Mouse (Mus musculus) myocyte (in vitro differentiated cells): ENCODE measurements around the gene Garem2.

ENCODE experiments used
- MAX ChIP-seq: IDR thresholded peaks from one replicate; pipeline ENCODE4 v1.6.1; 2011; ENCODE audit warnings: low read depth, mild to moderate bottlenecking, control low read depth
- POLR2A ChIP-seq: IDR thresholded peaks from one replicate; pipeline ENCODE4 v1.6.1; 2011; ENCODE audit warnings: low read depth, mild to moderate bottlenecking, control low read depth, moderate library complexity; ENCODE audit not compliant: insufficient read length
- POLR2AphosphoS2 ChIP-seq: IDR thresholded peaks from one replicate; pipeline ENCODE4 v1.6.1; 2011; ENCODE audit warnings: low read depth, control low read depth; ENCODE audit not compliant: insufficient read length
- USF1 ChIP-seq: IDR thresholded peaks from one replicate; pipeline ENCODE4 v1.6.1; 2011; ENCODE audit warnings: low read depth, mild to moderate bottlenecking, control low read depth, moderate library complexity

DNA sequence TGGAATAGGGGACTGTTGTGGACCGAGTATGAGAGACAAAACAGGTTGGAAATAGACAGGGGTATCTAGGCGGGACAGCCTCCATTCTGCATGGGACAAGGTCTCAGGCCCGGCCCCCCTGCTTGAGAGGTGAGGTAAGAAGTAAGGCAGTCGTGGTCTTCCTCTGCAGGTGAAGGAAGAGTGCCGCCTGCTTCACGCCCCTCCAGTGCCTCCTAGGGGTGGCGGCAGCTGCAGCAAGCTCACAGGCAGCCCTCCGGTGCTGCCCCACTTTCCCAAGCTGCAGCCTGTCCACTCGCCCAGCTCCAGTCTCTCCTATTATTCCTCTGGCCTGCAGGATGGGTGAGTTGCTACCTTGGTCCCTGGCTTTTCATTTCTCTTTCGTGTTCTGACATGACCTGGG, 10.8 kb downstream of the Garem2 start:
- TF ChIP-seq MAX, result no peak
- TF ChIP-seq POLR2A, result no peak
- TF ChIP-seq POLR2AphosphoS2, result no peak
- no peak for TF ChIP-seq USF1
